Mouse (Mus musculus): ENCODE measurements around the gene Qprt.

DNA sequence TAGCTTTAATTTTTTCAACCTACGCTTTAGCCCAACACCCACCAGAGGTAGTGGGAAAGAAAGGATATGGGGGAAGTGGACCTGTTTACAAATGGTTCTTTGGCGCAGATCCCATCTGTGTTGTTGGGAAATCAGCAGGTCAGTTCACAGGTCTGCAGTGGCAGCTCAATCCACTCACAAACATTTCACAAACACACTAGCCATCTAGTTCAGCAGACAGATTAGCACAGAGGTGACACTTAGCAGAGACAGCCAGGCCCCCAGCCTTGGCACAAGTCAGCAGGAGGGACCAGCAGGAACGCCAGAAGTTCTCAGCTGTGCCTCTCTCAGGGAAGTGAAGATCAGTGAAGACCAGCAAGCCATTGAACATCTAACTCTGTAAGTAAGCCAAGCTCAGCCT, 25.9 kb upstream of the Qprt start:
- TF ChIP-seq CTCF (IDR thresholded peaks at IDR 0.05; ENCODE audit: low read depth) (no peak), EP300 (IDR thresholded peaks at IDR 0.05; ENCODE audit: low read depth) (no peak)

All from liver, embryonic 14.5 days (tissue).